Mouse (Mus musculus) bone marrow macrophage, adult 2 months (primary cell): ENCODE results near the gene Nat8.

Experiments used
- CTCF ChIP-seq: IDR thresholded peaks from 2 replicates; pipeline ENCODE4 v1.5.1; 2012; ENCODE audit warnings: low read depth, mild to moderate bottlenecking, low read length, moderate library complexity
- POLR2A ChIP-seq: IDR thresholded peaks from 2 replicates; pipeline ENCODE4 v1.6.1; 2012; ENCODE audit warnings: mild to moderate bottlenecking, low read depth, low read length, borderline replicate concordance

- TF ChIP-seq CTCF: no peak
- TF ChIP-seq POLR2A: no peak
Observed at GRCm38 (mm10) chr6:85839982-85840381, 8.1 kb upstream of the Nat8 start.
